Mouse (Mus musculus) inflammation-experienced regulatory T-cells (primary cell): ENCODE data around the gene Kcnj4. TPM values are rescaled to one million over a fixed set of nuclear protein-coding genes. Genes with fewer than 3 reads are reported as not detected.

ENCODE experiments used
- polyA plus RNA-seq, 2 experiments: library from polyadenylated mRNA; unstranded; fragments of 100-300 nt; shearing (Covaris generic); gene quantifications; one replicate each; pipeline ENCODE4 v1.2.1; 2017

Gene Kcnj4
- under 1 TPM in 1 of 2 experiments, not detected in 1; 0.34 TPM for polyA plus RNA-seq

DNA sequence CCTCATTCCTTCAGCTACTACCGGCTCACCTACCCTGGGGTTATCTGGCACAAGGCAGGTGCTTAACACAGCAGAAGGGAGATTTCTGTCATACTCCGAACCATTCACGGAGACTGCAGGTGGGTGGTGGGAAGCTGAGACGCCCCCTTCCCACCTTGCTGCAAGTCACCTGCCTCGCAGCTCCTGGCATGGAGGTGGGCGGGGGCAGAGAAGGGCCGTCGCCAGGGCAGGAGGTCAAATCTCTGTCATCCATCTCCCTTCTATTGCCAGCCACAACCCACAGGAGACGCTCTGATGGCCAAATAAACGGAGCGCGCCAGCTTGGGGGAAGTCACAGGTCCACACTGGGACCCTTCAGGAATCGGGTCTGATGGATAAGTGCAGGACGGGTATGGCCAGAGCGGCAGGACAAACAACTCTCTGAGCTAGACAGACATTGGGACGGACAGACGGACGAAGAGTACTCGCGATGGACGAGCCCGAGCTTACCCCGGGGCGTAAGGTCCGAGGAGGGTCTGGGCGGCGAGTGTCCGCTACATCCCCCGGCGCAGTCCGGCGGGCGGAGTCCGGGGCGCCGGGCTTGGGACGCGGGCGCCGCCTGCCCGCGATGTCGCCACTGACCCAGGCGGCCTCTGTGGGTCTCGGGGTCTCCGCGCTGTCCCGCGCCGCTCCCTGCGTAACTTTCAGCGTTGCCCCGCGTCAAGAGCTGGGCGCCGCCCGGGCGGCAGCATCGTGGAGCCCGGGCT is at the start of gene Kcnj4:
TSS of gene Kcnj4 (minus strand) at position 535 of the 746 bp plus-strand sequence.

DNA sequence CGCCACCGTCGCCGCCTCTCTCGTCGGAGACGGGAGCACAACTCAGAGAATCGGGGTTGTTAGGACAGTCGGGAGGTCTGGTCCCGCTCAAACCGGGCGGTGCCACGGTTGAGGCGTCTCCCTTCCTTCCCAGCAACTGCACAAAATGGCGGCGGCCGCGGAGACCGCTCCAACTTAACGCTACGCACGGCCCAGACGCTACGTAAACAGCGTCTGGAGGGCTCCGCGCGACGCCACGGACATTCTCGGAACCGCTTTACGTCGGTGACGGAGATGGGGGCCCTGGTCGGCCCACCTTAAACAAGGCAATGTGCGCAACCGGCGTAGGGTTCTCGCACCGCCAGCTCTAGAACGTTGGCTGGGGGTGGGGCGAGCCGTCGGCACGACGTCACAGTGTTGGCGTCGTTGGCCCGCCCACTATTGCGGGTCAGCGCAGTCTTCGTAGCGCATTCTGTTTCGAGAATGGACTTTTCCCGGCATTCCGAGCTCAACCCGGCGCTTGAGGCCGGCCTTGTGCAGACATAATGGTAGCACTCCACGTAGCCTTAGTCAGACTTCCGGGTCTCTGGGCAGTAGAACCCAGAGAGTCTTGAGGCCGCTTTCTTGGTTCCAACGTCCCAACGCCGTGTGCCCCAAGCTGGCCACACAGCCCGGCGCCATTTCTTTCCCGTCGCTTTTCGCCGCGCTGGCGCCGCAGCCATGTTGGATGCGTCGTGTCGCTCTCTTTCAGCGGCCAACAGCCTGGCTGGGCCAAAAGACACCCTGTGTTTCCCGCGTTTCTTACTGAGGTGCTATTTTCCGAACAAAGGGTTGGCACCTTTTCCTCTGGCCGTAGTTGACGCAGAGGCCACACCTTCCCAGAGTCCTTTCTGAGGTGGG is 41.6 kb upstream of the Kcnj4 start, which contains the start of gene Ddx17:
TSS of gene Ddx17 (minus strand) at position 332 of the 879 bp plus-strand sequence.

DNA sequence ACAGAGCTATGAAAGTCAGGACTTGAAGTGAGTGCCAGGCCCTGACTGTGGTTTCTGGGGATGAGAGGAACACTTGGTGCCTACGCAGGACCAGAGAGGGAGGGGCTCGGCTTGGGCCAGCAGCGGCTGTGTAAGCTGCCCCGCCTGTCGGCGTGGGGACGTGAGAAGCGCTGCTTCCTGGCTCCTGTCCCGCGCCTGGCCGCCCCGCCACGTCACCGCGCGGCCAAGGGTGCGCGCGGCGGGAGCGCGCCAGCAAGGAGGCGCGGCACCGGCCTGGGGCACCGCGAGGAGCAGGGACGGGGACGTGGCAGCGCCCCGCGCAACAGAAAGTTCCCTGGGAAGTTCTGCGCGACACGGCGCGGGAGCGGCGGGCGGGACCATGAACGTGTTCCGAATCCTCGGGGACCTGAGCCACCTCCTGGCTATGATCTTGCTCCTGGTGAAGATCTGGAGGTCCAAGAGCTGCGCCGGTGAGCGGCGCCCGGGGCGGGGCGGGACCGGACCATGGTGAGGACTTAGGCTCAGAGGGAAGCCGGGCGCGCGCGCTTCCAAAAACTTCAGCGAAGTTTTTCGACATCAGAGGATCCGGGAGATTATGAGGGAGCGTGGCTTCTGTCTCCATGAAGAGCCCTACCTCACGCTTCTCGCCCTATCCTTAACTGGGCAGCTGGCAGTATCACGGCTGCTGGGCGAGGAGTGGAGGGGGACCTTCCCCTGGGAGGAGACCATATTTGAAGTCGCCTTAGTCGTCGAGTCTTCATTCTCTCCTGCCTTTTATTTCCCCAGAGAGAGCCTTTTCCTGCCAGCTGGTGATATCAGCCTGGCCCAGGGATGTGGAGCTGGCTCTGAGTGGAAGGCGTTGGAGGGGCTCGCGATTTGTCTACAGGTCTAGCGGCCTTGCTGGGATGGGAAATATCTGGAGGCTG is 11.4 kb upstream of the Kcnj4 start, which contains the start of gene Kdelr3:
TSS of gene Kdelr3 (plus strand) at position 241 of the 926 bp plus-strand sequence.

DNA sequence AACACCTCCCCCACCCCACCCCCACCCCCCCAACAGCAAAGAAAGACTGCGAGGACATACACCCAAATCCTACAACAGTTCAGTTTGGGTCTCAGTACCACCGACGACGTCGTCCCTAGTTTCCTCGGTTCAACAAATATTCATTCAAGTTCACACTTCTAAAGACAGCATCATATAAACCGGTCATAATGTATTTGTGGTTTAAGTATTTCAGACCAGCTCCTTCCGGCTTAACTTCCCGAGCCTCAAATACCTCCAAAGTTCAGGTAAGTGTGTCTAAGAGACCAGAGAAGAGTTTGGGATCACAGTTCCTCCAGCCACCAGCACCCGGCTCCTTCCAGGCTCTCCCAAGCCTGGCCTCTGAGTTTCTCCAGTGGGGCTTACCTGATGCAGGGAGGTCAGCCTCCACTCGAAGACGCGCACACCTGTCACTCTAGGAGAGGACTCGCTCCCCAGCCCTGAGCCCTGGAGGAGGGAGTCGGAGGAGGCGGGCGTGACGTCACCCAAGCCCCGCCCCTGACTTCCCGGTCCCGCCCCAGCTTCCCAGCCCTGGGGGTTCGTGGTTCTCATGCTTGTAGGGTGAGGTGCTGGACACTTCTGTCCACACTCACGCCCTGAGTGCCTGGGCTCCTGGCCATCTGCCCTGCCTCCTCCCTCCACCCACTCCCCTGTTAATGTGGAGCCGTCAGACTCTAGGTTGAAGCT is 49.8 kb downstream of the Kcnj4 start, which contains the start of gene Csnk1e:
TSS of gene Csnk1e (minus strand) at position 461 of the 705 bp plus-strand sequence.

Other genes starting within 250 kb of the Kcnj4 start
- gene Baiap2l2, start 219.7 kb downstream of the Kcnj4 start, polyA plus RNA-seq: 1 to 10 TPM; 1.3 to 3.7 TPM
- gene Pla2g6, start 176.9 kb downstream of the Kcnj4 start, polyA plus RNA-seq: 10 to 100 TPM; 13.3 to 19.2 TPM
- gene Maff, start 158.6 kb downstream of the Kcnj4 start, polyA plus RNA-seq: 1 to 10 TPM in 1 of 2 experiments, under 1 TPM in 1; 0.87 to 1.5 TPM
- 10 to 100 TPM; 39.3 to 62.0 TPM for gene Tmem184b, start 101.7 kb downstream of the Kcnj4 start, polyA plus RNA-seq
- 10 to 100 TPM; 20.4 to 23.3 TPM for gene Csnk1e, start 49.7 kb downstream of the Kcnj4 start, polyA plus RNA-seq
- under 1 TPM in 1 of 2 experiments, not detected in 1; 0.95 TPM for gene Kdelr3, start 11.2 kb upstream of the Kcnj4 start, polyA plus RNA-seq
- 10 to 100 TPM; 37.2 to 40.4 TPM for gene Ddx17, start 41.5 kb upstream of the Kcnj4 start, polyA plus RNA-seq
- under 1 TPM in 1 of 2 experiments, not detected in 1; 0.29 TPM for gene Dmc1, start 99.9 kb upstream of the Kcnj4 start, polyA plus RNA-seq
- 1 to 10 TPM in 1 of 2 experiments, under 1 TPM in 1; 0.48 to 3.5 TPM for gene Fam227a, start 153.7 kb upstream of the Kcnj4 start, polyA plus RNA-seq
- gene Cby1, start 154.0 kb upstream of the Kcnj4 start, polyA plus RNA-seq: 10 to 100 TPM; 15.7 to 20.6 TPM
- gene Tomm22, start 165.6 kb upstream of the Kcnj4 start, polyA plus RNA-seq: 100 to 1,000 TPM; 195 to 206 TPM
- gene Josd1, start 182.7 kb upstream of the Kcnj4 start, polyA plus RNA-seq: 10 to 100 TPM; 27.7 to 29.4 TPM
- 100 to 1,000 TPM; 101 to 125 TPM for gene Gtpbp1, start 185.6 kb upstream of the Kcnj4 start, polyA plus RNA-seq
- 10 to 100 TPM; 30.0 to 67.5 TPM for gene Sun2, start 237.3 kb upstream of the Kcnj4 start, polyA plus RNA-seq